Mouse (Mus musculus) embryonic facial prominence, embryonic 13.5 days (tissue): Measurements from ENCODE around the gene Golm1. TPM values are rescaled to one million over a fixed set of nuclear protein-coding genes. Genes with fewer than 3 reads are reported as not detected.
"Not testable (repeated sequence)": the region's sequence is repeated elsewhere in the genome, so short reads cannot be mapped to it uniquely, and the experiment has no call there.

Experiments
- ATAC-seq: fragments of 200-750 bp; cut with Nextera tagmentation; 2 replicates; pipeline ENCODE4 v1.8.0; 2017; ENCODE audit warnings: low read depth; ENCODE audit not compliant: insufficient number of reproducible peaks, insufficient read depth, low FRiP score, low TSS enrichment
- H3K27ac ChIP-seq: fragments of 300-500 bp; sonication (generic); 2 replicates; pipeline ENCODE4 v1.5.1; 2015; ENCODE audit warnings: moderate library complexity, mild to moderate bottlenecking, inconsistent platforms
- H3K27me3 ChIP-seq: fragments of 300-500 bp; sonication (generic); 2 replicates; pipeline ENCODE4 v1.6.1; 2015; ENCODE audit warnings: mild to moderate bottlenecking, inconsistent platforms
- H3K36me3 ChIP-seq: fragments of 300-500 bp; sonication (generic); 2 replicates; pipeline ENCODE4 v1.6.1; 2015; ENCODE audit warnings: mild to moderate bottlenecking, inconsistent platforms
- H3K4me1 ChIP-seq: fragments of 300-500 bp; sonication (generic); 2 replicates; pipeline ENCODE4 v1.6.1; 2015; ENCODE audit warnings: inconsistent platforms
- H3K4me2 ChIP-seq: fragments of 300-500 bp; sonication (generic); 2 replicates; pipeline ENCODE4 v1.6.1; 2015; ENCODE audit warnings: moderate library complexity, mild to moderate bottlenecking, inconsistent platforms
- H3K4me3 ChIP-seq: fragments of 300-500 bp; sonication (generic); 2 replicates; pipeline ENCODE4 v1.5.1; 2015; ENCODE audit warnings: mild to moderate bottlenecking, inconsistent platforms
- H3K9ac ChIP-seq: fragments of 300-500 bp; sonication (generic); 2 replicates; pipeline ENCODE4 v1.6.1; 2015; ENCODE audit warnings: mild to moderate bottlenecking, inconsistent platforms
- H3K9me3 ChIP-seq: fragments of 300-500 bp; sonication (generic); 2 replicates; pipeline ENCODE4 v1.6.1; 2016; ENCODE audit warnings: inconsistent platforms
- WGBS: fragments of 180-500 bp; shearing (Covaris S2); methylation state at CpG from one replicate; pipeline ENCODE4 v1.1.7; 2015; ENCODE audit warnings: mixed read lengths; 5-methylcytosine and 5-hydroxymethylcytosine counted together
- polyA plus RNA-seq: library from polyadenylated mRNA; unstranded; fragments of >200 nt; fragmentation: Nextera tagmentation; extraction: Ambion mirVana; gene quantifications from 2 replicates; pipeline ENCODE4 v1.2.1, GENCODE M21; 2015

The Golm1 gene
- polyA plus RNA-seq, 1 experiment from 2014 or later, result 44.7 TPM

- Histone ChIP-seq H3K4me1 (no peaks in the 10 kb centered on the region), H3K4me3 (no peak overlapping the region), H3K27ac (no peak overlapping the region), H3K4me2 (no peak overlapping the region), H3K36me3 (peaks cover 80% of the 10 kb centered on the region), H3K9ac (no peak overlapping the region), H3K9me3 (no peaks in the 10 kb centered on the region), H3K27me3 (no peaks in the 10 kb centered on the region)
- 84% methylated on average over 4 of the region's 4 CpGs for WGBS
- no peak for ATAC-seq
These were observed 61.7 kb downstream of the Golm1 start for GRCm38 (mm10) chr13:59613868-59614267.

- Histone ChIP-seq H3K27me3 (no peaks in the 10 kb centered on the region), H3K36me3 (peaks cover 86% of the 10 kb centered on the region), H3K9me3 (no peaks in the 10 kb centered on the region), H3K27ac (no peak overlapping the region), H3K4me2 (no peak overlapping the region), H3K9ac (no peak overlapping the region), H3K4me3 (no peak overlapping the region), H3K4me1 (no peaks in the 10 kb centered on the region)
- ATAC-seq, result no peak
- WGBS, result 93% methylated on average over 2 of the region's 2 CpGs
These were observed 65.2 kb downstream of the Golm1 start for GRCm38 (mm10) chr13:59610437-59610836.

- WGBS, result 90% methylated on average over 4 of the region's 4 CpGs
- Histone ChIP-seq H3K4me3 (no peak overlapping the region), H3K9ac (no peak overlapping the region), H3K27me3 (no peaks in the 10 kb centered on the region), H3K27ac (no peak overlapping the region), H3K4me1 (no peaks in the 10 kb centered on the region), H3K4me2 (no peak overlapping the region), H3K9me3 (no peaks in the 10 kb centered on the region), H3K36me3 (peaks cover 86% of the 10 kb centered on the region)
- no peak for ATAC-seq
These were observed 65.7 kb downstream of the Golm1 start for GRCm38 (mm10) chr13:59609885-59610284.

GRCm38 (mm10) chr13:59605221-59605922 lies 70.2 kb downstream of the Golm1 start:
- Histone ChIP-seq H3K9me3 (no peaks in the 10 kb centered on the region), H3K36me3 (peaks cover 89% of the 10 kb centered on the region), H3K27ac (no peak overlapping the region), H3K27me3 (no peaks in the 10 kb centered on the region), H3K4me2 (no peak overlapping the region), H3K4me1 (no peaks in the 10 kb centered on the region), H3K4me3 (no peak overlapping the region), H3K9ac (no peak overlapping the region)
- 87% methylated on average over 10 of the region's 10 CpGs for WGBS
- no peak for ATAC-seq

- no peaks in the 10 kb centered on the region for H3K9me3 ChIP-seq
- peaks cover 89% of the 10 kb centered on the region for H3K36me3 ChIP-seq
- H3K9ac ChIP-seq, result no peak overlapping the region
- no peaks in the 10 kb centered on the region for H3K4me1 ChIP-seq
- 91% methylated on average over 1 of the region's 1 CpGs for WGBS
- H3K27ac ChIP-seq, result no peak overlapping the region
- H3K27me3 ChIP-seq, result no peaks in the 10 kb centered on the region
- ATAC-seq, result no peak
- no peak overlapping the region for H3K4me2 ChIP-seq
- no peak overlapping the region for H3K4me3 ChIP-seq
These were observed 71.1 kb downstream of the Golm1 start for GRCm38 (mm10) chr13:59604511-59604910.

- no peaks in the 10 kb centered on the region for H3K9me3 ChIP-seq
- no peak overlapping the region for H3K27ac ChIP-seq
- peaks cover 82% of the 10 kb centered on the region for H3K36me3 ChIP-seq
- no peak overlapping the region for H3K9ac ChIP-seq
- 94% methylated on average over 5 of the region's 5 CpGs for WGBS
- no peak overlapping the region for H3K4me3 ChIP-seq
- no peaks in the 10 kb centered on the region for H3K4me1 ChIP-seq
- H3K27me3 ChIP-seq, result no peaks in the 10 kb centered on the region
- ATAC-seq, result no peak
- no peak overlapping the region for H3K4me2 ChIP-seq
These were observed 72.5 kb downstream of the Golm1 start for GRCm38 (mm10) chr13:59603096-59603495.

GRCm38 (mm10) chr13:59592630-59593029 lies 83.0 kb downstream of the Golm1 start:
- Histone ChIP-seq H3K9ac (no peak overlapping the region), H3K27ac (no peak overlapping the region), H3K36me3 (peaks cover 75% of the 10 kb centered on the region), H3K4me1 (peaks cover 3% of the 10 kb centered on the region), H3K4me3 (no peak overlapping the region), H3K27me3 (no peaks in the 10 kb centered on the region), H3K4me2 (no peak overlapping the region), H3K9me3 (no peaks in the 10 kb centered on the region)
- no peak for ATAC-seq
- 95% methylated on average over 1 of the region's 1 CpGs for whole genome bisulfite sequencing

- 93% methylated on average over 3 of the region's 3 CpGs for WGBS
- H3K27ac ChIP-seq, H3K9me3 ChIP-seq, H3K9ac ChIP-seq, H3K4me1 ChIP-seq, H3K27me3 ChIP-seq, H3K4me2 ChIP-seq, ATAC-seq, H3K4me3 ChIP-seq: not testable (repeated sequence)
- H3K36me3 ChIP-seq, result peaks cover 80% of the 10 kb centered on the region
These were observed 83.6 kb downstream of the Golm1 start for GRCm38 (mm10) chr13:59592058-59592457.

GRCm38 (mm10) chr13:59590691-59591090 lies 84.9 kb downstream of the Golm1 start:
- Histone ChIP-seq H3K4me1 (peaks cover 22% of the 10 kb centered on the region), H3K9me3 (no peaks in the 10 kb centered on the region), H3K4me2 (no peak overlapping the region), H3K27me3 (no peaks in the 10 kb centered on the region), H3K9ac (no peak overlapping the region), H3K4me3 (no peak overlapping the region), H3K36me3 (peaks cover 72% of the 10 kb centered on the region), H3K27ac (no peak overlapping the region)
- WGBS, result 90% methylated on average over 4 of the region's 4 CpGs
- ATAC-seq, result no peak

- no peak overlapping the region for H3K4me2 ChIP-seq
- WGBS, result 91% methylated on average over 4 of the region's 4 CpGs
- H3K36me3 ChIP-seq, result peaks cover 68% of the 10 kb centered on the region
- H3K4me3 ChIP-seq, result no peak overlapping the region
- H3K9ac ChIP-seq, result no peak overlapping the region
- H3K4me1 ChIP-seq, result peaks cover 22% of the 10 kb centered on the region
- no peak overlapping the region for H3K27ac ChIP-seq
- ATAC-seq, result no peak
- H3K9me3 ChIP-seq, result no peaks in the 10 kb centered on the region
- H3K27me3 ChIP-seq, result no peaks in the 10 kb centered on the region
These were observed 85.9 kb downstream of the Golm1 start for GRCm38 (mm10) chr13:59589672-59590071.

- Histone ChIP-seq H3K27ac (no peak overlapping the region), H3K9ac (peak overlapping the region; percentile 59), H3K4me3 (no peak overlapping the region), H3K4me2 (peak overlapping the region; percentile 79; the same call in 1 of the 2 replicates), H3K4me1 (peaks cover 22% of the 10 kb centered on the region), H3K9me3 (no peaks in the 10 kb centered on the region), H3K36me3 (peaks cover 48% of the 10 kb centered on the region), H3K27me3 (no peaks in the 10 kb centered on the region)
- no peak for ATAC-seq
- WGBS, result 96% methylated on average over 2 of the region's 2 CpGs
These were observed 88.4 kb downstream of the Golm1 start for GRCm38 (mm10) chr13:59587201-59587600.

- 0% methylated on average over 28 of the region's 28 CpGs for WGBS
These were observed 90.0 kb downstream of the Golm1 start for GRCm38 (mm10) chr13:59585648-59586005.

More at GRCm38 (mm10) chr13:59585648-59586005, 90.0 kb downstream of the Golm1 start:
- Histone ChIP-seq H3K9ac (peak overlapping the region; percentile 95), H3K9me3 (no peaks in the 10 kb centered on the region), H3K36me3 (peaks cover 32% of the 10 kb centered on the region), H3K4me3 (peak overlapping the region; percentile 95), H3K4me2 (peak overlapping the region; percentile 79), H3K27ac (peak overlapping the region; percentile 85), H3K27me3 (no peaks in the 10 kb centered on the region), H3K4me1 (peaks cover 22% of the 10 kb centered on the region)
- ATAC-seq, result no peak
